Mouse (Mus musculus): Measurements from ENCODE around the gene Wscd2. TPM values are rescaled to one million over a fixed set of nuclear protein-coding genes. Genes with fewer than 3 reads are reported as not detected.

Gene Wscd2
- polyA plus RNA-seq, 1 experiment from 2014 or later: 9.1 TPM

- no peak for ATAC-seq (ENCODE audit: low FRiP score)
- Histone ChIP-seq H3K4me2 (no peak overlapping the region), H3K36me3 (ENCODE audit: control insufficient read depth, insufficient read depth, low read length) (no peaks in the 10 kb centered on the region), H3K4me3 (ENCODE audit: low read depth, low read length) (no peak overlapping the region), H3K27ac (ENCODE audit: low read depth, low read length) (no peak overlapping the region), H3K27me3 (ENCODE audit: control insufficient read depth, insufficient read depth, low read length) (no peaks in the 10 kb centered on the region), H3K9ac (ENCODE audit: low read length) (no peak overlapping the region), H3K4me1 (ENCODE audit: control insufficient read depth, insufficient read depth, low read length) (peaks cover 3% of the 10 kb centered on the region; the same call in 1 of the 2 replicates), H3K9me3 (ENCODE audit: control insufficient read depth, low read length) (no peaks in the 10 kb centered on the region)
- 90% methylated on average over 4 of the region's 4 CpGs for WGBS
- peak; percentile 23 for DNase-seq (ENCODE audit: low spot score, missing footprints)
Measured at GRCm38 (mm10) chr5:113618716-113619115, 128.6 kb downstream of the Wscd2 start.

- ATAC-seq (ENCODE audit: low FRiP score): no peak
- Histone ChIP-seq H3K9me3 (ENCODE audit: control insufficient read depth, low read length) (no peaks in the 10 kb centered on the region), H3K36me3 (ENCODE audit: control insufficient read depth, insufficient read depth, low read length) (no peaks in the 10 kb centered on the region), H3K27me3 (ENCODE audit: control insufficient read depth, insufficient read depth, low read length) (no peaks in the 10 kb centered on the region), H3K4me2 (no peak overlapping the region), H3K27ac (ENCODE audit: low read depth, low read length) (no peak overlapping the region), H3K9ac (ENCODE audit: low read length) (no peak overlapping the region), H3K4me3 (ENCODE audit: low read depth, low read length) (no peak overlapping the region), H3K4me1 (ENCODE audit: control insufficient read depth, insufficient read depth, low read length) (peaks cover 3% of the 10 kb centered on the region; the same call in 1 of the 2 replicates)
- DNase-seq (ENCODE audit: low spot score, missing footprints): peak; percentile 64
- WGBS: 62% methylated on average over 1 of the region's 1 CpGs
Measured at GRCm38 (mm10) chr5:113619151-113619550, 129.0 kb downstream of the Wscd2 start.

GRCm38 (mm10) chr5:113620130-113620716 lies 130.1 kb downstream of the Wscd2 start:
- H3K27ac ChIP-seq (ENCODE audit: low read depth, low read length): no peak overlapping the region
- no peak overlapping the region for H3K4me2 ChIP-seq
- DNase-seq (ENCODE audit: low spot score, missing footprints) (peak; percentile 71), ATAC-seq (ENCODE audit: low FRiP score) (no peak)
- peaks cover 3% of the 10 kb centered on the region; the same call in 1 of the 2 replicates for H3K4me1 ChIP-seq (ENCODE audit: control insufficient read depth, insufficient read depth, low read length)
- no peaks in the 10 kb centered on the region for H3K27me3 ChIP-seq (ENCODE audit: control insufficient read depth, insufficient read depth, low read length)
- H3K9ac ChIP-seq (ENCODE audit: low read length): no peak overlapping the region
- H3K36me3 ChIP-seq (ENCODE audit: control insufficient read depth, insufficient read depth, low read length): no peaks in the 10 kb centered on the region
- no peak overlapping the region for H3K4me3 ChIP-seq (ENCODE audit: low read depth, low read length)
- no peaks in the 10 kb centered on the region for H3K9me3 ChIP-seq (ENCODE audit: control insufficient read depth, low read length)
- WGBS: 75% methylated on average over 16 of the region's 16 CpGs

- WGBS: 79% methylated on average over 7 of the region's 7 CpGs
- H3K4me3 ChIP-seq (ENCODE audit: low read depth, low read length): no peak overlapping the region
- no peaks in the 10 kb centered on the region for H3K36me3 ChIP-seq (ENCODE audit: control insufficient read depth, insufficient read depth, low read length)
- H3K9me3 ChIP-seq (ENCODE audit: control insufficient read depth, low read length): no peaks in the 10 kb centered on the region
- no peak overlapping the region for H3K9ac ChIP-seq (ENCODE audit: low read length)
- DNase-seq (ENCODE audit: low spot score, missing footprints) (peak; percentile 60), ATAC-seq (ENCODE audit: low FRiP score) (no peak)
- H3K27ac ChIP-seq (ENCODE audit: low read depth, low read length): no peak overlapping the region
- H3K4me1 ChIP-seq (ENCODE audit: control insufficient read depth, insufficient read depth, low read length): peaks cover 3% of the 10 kb centered on the region; the same call in 1 of the 2 replicates
- no peak overlapping the region for H3K4me2 ChIP-seq
- no peaks in the 10 kb centered on the region for H3K27me3 ChIP-seq (ENCODE audit: control insufficient read depth, insufficient read depth, low read length)
Measured at GRCm38 (mm10) chr5:113620999-113621398, 130.9 kb downstream of the Wscd2 start.

GRCm38 (mm10) chr5:113623052-113623451 lies 132.9 kb downstream of the Wscd2 start:
- H3K9me3 ChIP-seq (ENCODE audit: control insufficient read depth, low read length): no peaks in the 10 kb centered on the region
- H3K4me2 ChIP-seq: no peak overlapping the region
- no peak overlapping the region for H3K9ac ChIP-seq (ENCODE audit: low read length)
- 7% methylated on average over 2 of the region's 2 CpGs for WGBS
- H3K27me3 ChIP-seq (ENCODE audit: control insufficient read depth, insufficient read depth, low read length): no peaks in the 10 kb centered on the region
- peaks cover 3% of the 10 kb centered on the region; the same call in 1 of the 2 replicates for H3K4me1 ChIP-seq (ENCODE audit: control insufficient read depth, insufficient read depth, low read length)
- H3K4me3 ChIP-seq (ENCODE audit: low read depth, low read length): no peak overlapping the region
- ATAC-seq (ENCODE audit: low FRiP score) (no peak), DNase-seq (ENCODE audit: low spot score, missing footprints) (peak; percentile 80)
- no peak overlapping the region for H3K27ac ChIP-seq (ENCODE audit: low read depth, low read length)
- no peaks in the 10 kb centered on the region for H3K36me3 ChIP-seq (ENCODE audit: control insufficient read depth, insufficient read depth, low read length)

GRCm38 (mm10) chr5:113625068-113625467 lies 134.9 kb downstream of the Wscd2 start:
- WGBS: 79% methylated on average over 4 of the region's 4 CpGs
- no peak for ATAC-seq (ENCODE audit: low FRiP score)

GRCm38 (mm10) chr5:113626352-113626751 lies 136.2 kb downstream of the Wscd2 start:
- no peak overlapping the region for H3K4me3 ChIP-seq (ENCODE audit: low read depth, low read length)
- no peak overlapping the region for H3K9ac ChIP-seq (ENCODE audit: low read length)
- H3K27ac ChIP-seq (ENCODE audit: low read depth, low read length): no peak overlapping the region
- H3K4me1 ChIP-seq (ENCODE audit: control insufficient read depth, insufficient read depth, low read length): peaks cover 3% of the 10 kb centered on the region; the same call in 1 of the 2 replicates
- WGBS: 88% methylated on average over 8 of the region's 8 CpGs
- no peaks in the 10 kb centered on the region for H3K27me3 ChIP-seq (ENCODE audit: control insufficient read depth, insufficient read depth, low read length)
- H3K4me2 ChIP-seq: no peak overlapping the region
- H3K36me3 ChIP-seq (ENCODE audit: control insufficient read depth, insufficient read depth, low read length): no peaks in the 10 kb centered on the region
- DNase-seq (ENCODE audit: low spot score, missing footprints): no peak
- no peaks in the 10 kb centered on the region for H3K9me3 ChIP-seq (ENCODE audit: control insufficient read depth, low read length)
- ATAC-seq (ENCODE audit: low FRiP score): no peak

More at GRCm38 (mm10) chr5:113625068-113625467, 134.9 kb downstream of the Wscd2 start:
- Histone ChIP-seq H3K9ac (ENCODE audit: low read length) (no peak overlapping the region), H3K9me3 (ENCODE audit: control insufficient read depth, low read length) (no peaks in the 10 kb centered on the region), H3K4me1 (ENCODE audit: control insufficient read depth, insufficient read depth, low read length) (peaks cover 3% of the 10 kb centered on the region; the same call in 1 of the 2 replicates), H3K27me3 (ENCODE audit: control insufficient read depth, insufficient read depth, low read length) (no peaks in the 10 kb centered on the region), H3K4me2 (no peak overlapping the region), H3K36me3 (ENCODE audit: control insufficient read depth, insufficient read depth, low read length) (no peaks in the 10 kb centered on the region), H3K27ac (ENCODE audit: low read depth, low read length) (no peak overlapping the region), H3K4me3 (ENCODE audit: low read depth, low read length) (no peak overlapping the region)
- no peak for DNase-seq (ENCODE audit: low spot score, missing footprints)

GRCm38 (mm10) chr5:113626991-113627390 lies 136.9 kb downstream of the Wscd2 start:
- Histone ChIP-seq H3K27ac (ENCODE audit: low read depth, low read length) (no peak overlapping the region), H3K9ac (ENCODE audit: low read length) (no peak overlapping the region), H3K4me2 (no peak overlapping the region), H3K4me1 (ENCODE audit: control insufficient read depth, insufficient read depth, low read length) (peaks cover 3% of the 10 kb centered on the region; the same call in 1 of the 2 replicates), H3K4me3 (ENCODE audit: low read depth, low read length) (no peak overlapping the region), H3K27me3 (ENCODE audit: control insufficient read depth, insufficient read depth, low read length) (no peaks in the 10 kb centered on the region), H3K9me3 (ENCODE audit: control insufficient read depth, low read length) (no peaks in the 10 kb centered on the region), H3K36me3 (ENCODE audit: control insufficient read depth, insufficient read depth, low read length) (no peaks in the 10 kb centered on the region)
- WGBS: 83% methylated on average over 5 of the region's 5 CpGs
- DNase-seq (ENCODE audit: low spot score, missing footprints) (no peak), ATAC-seq (ENCODE audit: low FRiP score) (no peak)

GRCm38 (mm10) chr5:113627820-113628437 lies 137.8 kb downstream of the Wscd2 start:
- Histone ChIP-seq H3K4me3 (ENCODE audit: low read depth, low read length) (no peak overlapping the region), H3K9me3 (ENCODE audit: control insufficient read depth, low read length) (no peaks in the 10 kb centered on the region), H3K9ac (ENCODE audit: low read length) (no peak overlapping the region), H3K4me1 (ENCODE audit: control insufficient read depth, insufficient read depth, low read length) (peaks cover 3% of the 10 kb centered on the region; the same call in 1 of the 2 replicates), H3K27ac (ENCODE audit: low read depth, low read length) (no peak overlapping the region), H3K36me3 (ENCODE audit: control insufficient read depth, insufficient read depth, low read length) (no peaks in the 10 kb centered on the region), H3K27me3 (ENCODE audit: control insufficient read depth, insufficient read depth, low read length) (no peaks in the 10 kb centered on the region), H3K4me2 (no peak overlapping the region)
- ATAC-seq (ENCODE audit: low FRiP score) (no peak), DNase-seq (ENCODE audit: low spot score, missing footprints) (no peak)
- WGBS: 67% methylated on average over 11 of the region's 11 CpGs

Data from midbrain, embryonic 11.5 days (tissue).